Mouse (Mus musculus): Measurements from ENCODE around the gene Doc2b. TPM values are rescaled to one million over a fixed set of nuclear protein-coding genes. Genes with fewer than 3 reads are reported as not detected.

The Doc2b gene
- 100 to 1,000 TPM in 2 of 4 experiments, 10 to 100 TPM in 2; 60.4 to 104 (median 86.0) TPM for total RNA-seq (2022)

- peak; percentile 46 to 74 for DNase-seq (ENCODE audit: low spot score in 2 of 2)
Measured at GRCm38 (mm10) chr11:75796029-75796445, at the start of gene Doc2b. Doc2b (minus strand) TSS chr11:75796049.

GRCm38 (mm10) chr11:75842904-75843619, 47.2 kb upstream of the Doc2b start:
- DNase-seq (ENCODE audit: low spot score in 2 of 2), result no peak

GRCm38 (mm10) chr11:75841503-75841902, 45.7 kb upstream of the Doc2b start:
- DNase-seq (ENCODE audit: low spot score in 2 of 2), result no peak

- DNase-seq (ENCODE audit: low spot score in 2 of 2), result no peak
Measured at GRCm38 (mm10) chr11:75839536-75840430, 43.9 kb upstream of the Doc2b start.

GRCm38 (mm10) chr11:75838861-75839426, 43.1 kb upstream of the Doc2b start:
- peak in 1 of 2 experiments; percentile 35 for DNase-seq (ENCODE audit: low spot score in 2 of 2)

GRCm38 (mm10) chr11:75836240-75836610, 40.4 kb upstream of the Doc2b start:
- DNase-seq (ENCODE audit: low spot score in 2 of 2), result no peak

DNA sequence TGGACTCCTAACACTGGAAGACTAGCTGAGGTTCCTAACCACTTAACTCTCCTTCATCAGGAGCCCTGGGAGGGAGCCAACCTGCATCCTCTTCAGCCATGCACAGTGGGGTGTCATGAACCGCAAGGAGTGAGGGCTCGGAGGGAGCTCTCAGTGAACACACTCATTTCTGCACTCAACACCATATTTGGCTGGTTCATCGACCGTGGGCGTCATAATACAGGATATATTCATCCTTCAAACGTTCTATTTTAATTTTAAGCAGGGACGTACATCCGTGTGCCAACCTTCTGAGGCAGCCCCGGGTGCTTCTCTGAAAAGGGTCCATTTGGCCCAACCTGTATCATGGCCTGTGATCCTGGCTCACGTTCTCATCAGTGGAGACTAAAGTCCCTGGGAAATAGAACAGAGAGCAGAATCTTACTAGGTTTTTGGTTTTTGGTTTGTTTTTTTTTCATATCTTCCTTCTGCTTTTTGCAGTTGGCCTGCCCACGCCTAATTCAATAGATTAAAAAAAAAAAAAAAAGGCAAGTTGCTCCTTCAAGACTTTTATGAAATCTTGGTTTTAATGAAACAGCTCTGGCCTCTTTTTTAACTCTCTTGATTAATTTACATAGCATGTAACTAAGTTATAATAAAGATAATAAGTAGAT, 39.9 kb upstream of the Doc2b start:
- DNase-seq (ENCODE audit: low spot score in 2 of 2), result peak in 1 of 2 experiments; percentile 49

GRCm38 (mm10) chr11:75833081-75833480, 37.2 kb upstream of the Doc2b start:
- no peak for DNase-seq (ENCODE audit: low spot score in 2 of 2)

- no peak for DNase-seq (ENCODE audit: low spot score in 2 of 2)
Measured at GRCm38 (mm10) chr11:75830386-75830785, 34.5 kb upstream of the Doc2b start.

DNA sequence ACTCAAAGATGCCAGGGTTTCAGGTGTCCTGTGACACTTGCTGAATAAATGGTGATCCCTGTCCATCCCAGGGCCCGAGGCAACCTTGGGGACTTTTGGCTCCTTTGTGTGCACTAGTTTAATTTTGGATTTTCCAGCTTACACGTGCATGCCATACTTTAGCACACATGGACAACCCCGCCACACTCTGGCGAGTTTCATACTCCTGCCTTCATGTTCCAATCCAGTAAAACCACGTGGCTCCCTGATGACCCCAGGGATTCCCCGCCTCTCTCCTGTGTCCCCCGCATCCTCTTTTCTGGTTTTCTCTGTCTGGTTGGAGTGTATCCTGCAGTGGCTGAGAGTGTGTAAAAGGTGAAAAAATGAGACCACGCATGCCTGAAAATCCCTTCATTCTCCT, 31.6 kb upstream of the Doc2b start:
- DNase-seq (ENCODE audit: low spot score in 2 of 2), result no peak

- no peak for DNase-seq (ENCODE audit: low spot score in 2 of 2)
Measured at GRCm38 (mm10) chr11:75823506-75823905, 27.7 kb upstream of the Doc2b start.

DNA sequence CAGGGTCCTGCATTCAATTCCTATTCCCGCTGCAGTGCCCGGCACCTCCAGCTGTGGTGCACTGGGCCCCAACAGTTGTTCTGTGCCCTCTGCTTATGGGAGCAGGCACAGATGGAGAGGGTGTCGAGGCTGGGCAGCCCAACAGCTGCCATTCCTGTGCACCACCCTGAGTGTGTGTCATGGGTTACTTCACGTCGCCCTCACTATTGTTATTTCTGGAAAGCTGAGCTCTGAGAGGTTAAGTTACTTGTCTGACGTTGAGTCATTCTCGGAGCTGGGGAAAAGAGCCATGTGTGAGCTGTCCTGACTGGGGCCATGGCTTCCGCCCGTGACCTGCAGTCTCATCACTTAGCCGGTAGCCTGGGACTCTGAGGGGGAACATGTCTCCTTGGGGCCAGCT, 17.2 kb upstream of the Doc2b start:
- DNase-seq (ENCODE audit: low spot score in 2 of 2), result no peak

DNA sequence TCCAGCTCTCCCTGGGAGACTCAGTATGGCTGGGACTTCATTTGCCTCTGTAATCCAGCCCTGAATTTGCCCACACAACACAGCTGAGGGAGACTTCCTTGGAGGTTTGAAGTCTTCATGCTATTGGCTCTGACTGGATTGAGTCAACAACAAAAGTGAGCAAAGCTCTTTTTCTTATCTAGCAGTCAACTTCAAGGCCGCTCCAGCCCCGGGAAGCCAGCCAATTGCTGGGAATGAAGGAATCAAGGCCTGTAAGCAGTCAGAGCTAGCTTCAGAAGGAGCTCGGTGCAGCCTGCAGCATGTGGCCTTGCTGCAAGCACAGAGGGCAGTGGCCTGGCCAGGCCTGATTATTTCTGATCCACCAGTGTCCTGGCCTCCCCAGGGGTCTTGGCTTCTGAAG, 16.1 kb upstream of the Doc2b start:
- DNase-seq (ENCODE audit: low spot score in 2 of 2), result peak in 1 of 2 experiments; percentile 35

DNA sequence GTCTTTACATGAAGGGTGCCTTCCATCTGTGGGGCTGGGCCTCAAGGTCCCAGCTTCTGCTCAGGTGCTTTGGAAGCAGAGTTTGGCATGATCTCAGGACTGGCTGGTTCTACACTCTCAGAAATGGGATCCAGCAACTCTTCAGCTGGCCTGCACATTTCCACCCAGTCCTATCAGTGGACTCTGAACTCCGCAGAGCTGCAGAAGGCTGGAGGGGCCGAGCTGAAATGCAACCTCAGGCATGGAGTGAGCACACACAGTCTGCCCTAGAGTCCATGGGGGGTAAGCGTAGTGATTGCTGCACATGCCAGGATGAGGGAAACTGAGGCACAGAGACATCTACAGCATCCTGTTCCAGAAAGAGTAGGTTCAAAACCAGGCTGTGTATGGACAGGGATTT, 14.7 kb upstream of the Doc2b start:
- DNase-seq (ENCODE audit: low spot score in 2 of 2), result no peak

GRCm38 (mm10) chr11:75807486-75807885, 11.6 kb upstream of the Doc2b start:
- DNase-seq (ENCODE audit: low spot score in 2 of 2), result no peak

- DNase-seq (ENCODE audit: low spot score in 2 of 2), result no peak
Measured at GRCm38 (mm10) chr11:75801771-75802550, 6.1 kb upstream of the Doc2b start.

- no peak for DNase-seq (ENCODE audit: low spot score in 2 of 2)
Measured at GRCm38 (mm10) chr11:75801369-75801768, 5.5 kb upstream of the Doc2b start.

DNA sequence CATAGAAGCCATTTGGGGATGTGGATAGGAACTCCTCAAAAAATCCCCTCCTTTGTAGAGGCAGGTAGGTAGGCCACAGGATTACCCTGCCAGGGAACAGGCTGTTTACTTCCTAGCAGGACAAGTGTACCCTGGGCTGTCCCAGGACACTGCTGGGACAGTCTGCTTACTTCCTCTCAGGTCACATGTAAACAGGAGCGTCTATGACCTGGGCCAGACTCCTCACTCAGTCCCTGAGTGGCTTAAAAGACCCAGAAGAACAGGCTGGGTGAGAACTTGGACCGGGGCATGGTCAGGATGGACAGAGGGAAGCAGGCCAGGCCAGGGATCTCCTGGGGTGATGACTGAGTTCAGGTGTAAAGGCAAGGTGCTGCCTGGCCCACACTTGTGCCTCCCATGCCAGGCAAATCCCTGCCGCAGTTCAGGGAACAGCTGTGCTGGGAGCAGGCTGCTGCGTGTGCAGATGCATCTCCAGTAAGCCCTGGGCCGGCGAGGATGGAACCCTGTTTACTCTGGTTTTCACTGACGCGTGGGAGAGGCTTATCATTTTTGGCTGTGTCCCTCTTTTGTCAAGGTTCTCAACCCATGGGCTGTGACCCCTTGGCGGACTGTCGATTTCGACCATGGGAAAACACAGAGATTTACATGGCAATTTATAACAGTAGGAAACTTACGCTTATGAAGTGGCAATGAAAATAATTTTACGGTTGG, 842 bp upstream of the Doc2b start:
- DNase-seq (ENCODE audit: low spot score in 2 of 2), result no peak

DNA sequence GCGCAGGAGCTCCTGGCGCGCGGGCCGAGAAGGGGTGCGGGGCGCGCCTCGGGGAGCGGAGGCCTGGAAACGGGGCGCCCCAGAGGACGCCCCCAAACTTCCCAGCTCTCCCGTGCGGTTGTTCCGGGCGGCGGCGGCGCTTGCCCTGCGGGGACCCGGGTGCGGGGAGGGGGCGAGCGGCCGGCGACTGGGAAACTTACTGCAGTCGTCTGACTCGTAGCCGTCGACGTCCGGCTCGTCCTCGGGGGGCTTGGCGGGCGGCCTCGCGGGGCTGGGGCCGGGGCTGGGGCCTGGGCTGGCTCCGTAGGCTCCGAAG, 570 bp downstream of the Doc2b start:
- DNase-seq (ENCODE audit: low spot score in 2 of 2), result no peak

DNA sequence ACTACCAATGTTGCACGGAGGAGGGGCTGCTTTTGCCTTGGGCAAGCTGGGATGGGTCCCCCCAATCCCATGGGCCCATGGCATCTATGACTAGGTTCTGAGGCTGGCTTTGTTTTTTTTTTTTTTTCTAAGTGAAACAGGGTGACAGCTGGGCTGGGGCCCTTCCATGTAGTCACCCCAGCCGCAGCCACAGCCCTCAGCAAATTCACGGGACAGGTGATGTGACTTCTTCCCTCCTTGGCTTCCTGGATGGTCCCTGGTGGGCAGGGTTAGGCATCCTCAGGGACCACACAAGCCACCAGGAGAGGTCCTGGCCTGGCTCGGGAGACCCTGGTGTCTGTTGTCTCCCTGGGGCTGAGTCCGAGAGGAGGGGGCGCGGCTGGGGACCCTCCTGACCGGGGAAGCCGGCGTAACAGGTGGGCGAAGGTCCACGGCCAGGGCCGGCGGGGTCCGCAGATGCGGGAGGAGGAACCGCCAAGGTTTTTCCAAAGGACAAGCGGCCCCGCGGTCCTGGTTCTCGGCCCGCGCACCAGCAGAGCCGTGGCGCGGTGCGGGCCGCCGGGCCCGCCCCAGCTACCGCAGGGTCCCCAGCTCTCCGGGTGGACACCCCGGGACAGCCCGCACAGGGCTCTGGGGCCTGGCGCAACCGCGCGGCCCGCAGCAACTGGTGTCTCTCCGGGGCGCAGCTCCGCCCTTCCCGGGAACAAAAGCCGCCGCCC, 1.1 kb downstream of the Doc2b start:
- no peak for DNase-seq (ENCODE audit: low spot score in 2 of 2)

All from layer of hippocampus, adult 8-10 months (tissue).